Mouse (Mus musculus) midbrain, postnatal 0 days (tissue): Measurements from ENCODE around the gene Exoc3l. TPM values are rescaled to one million over a fixed set of nuclear protein-coding genes. Genes with fewer than 3 reads are reported as not detected.

Source experiments
- ATAC-seq: fragments of 200-750 bp; cut with Nextera tagmentation; 2 replicates; pipeline ENCODE4 v1.8.0; 2017; ENCODE audit warnings: moderate number of reproducible peaks, mild to moderate bottlenecking, moderate TSS enrichment, moderate library complexity; ENCODE audit not compliant: low FRiP score
- DNase-seq: peaks from one replicate; pipeline ENCODE4 v3.0.0-alpha.2; 2015; ENCODE audit warnings: low spot score
- H3K27ac ChIP-seq: fragments of 300-500 bp; sonication (generic); 2 replicates; pipeline ENCODE4 v1.5.1; 2014; ENCODE audit warnings: low read depth, mild to moderate bottlenecking, low read length, mixed read lengths
- H3K27me3 ChIP-seq: fragments of 300-500 bp; sonication (generic); 2 replicates; pipeline ENCODE4 v1.6.1; 2014; ENCODE audit warnings: low read length, control low read depth, mixed read lengths; ENCODE audit not compliant: insufficient read depth
- H3K36me3 ChIP-seq: fragments of 300-500 bp; sonication (generic); 2 replicates; pipeline ENCODE4 v1.6.1; 2014; ENCODE audit warnings: low read length, control low read depth, mixed read lengths; ENCODE audit not compliant: insufficient read depth
- H3K4me1 ChIP-seq: fragments of 300-500 bp; sonication (generic); 2 replicates; pipeline ENCODE4 v1.6.1; 2014; ENCODE audit warnings: mild to moderate bottlenecking, control low read depth, antibody characterized with exemption, low read length, mixed read lengths; ENCODE audit not compliant: insufficient read depth
- H3K4me2 ChIP-seq: fragments of 300-500 bp; sonication (generic); 2 replicates; pipeline ENCODE4 v1.6.1; 2014; ENCODE audit warnings: low read depth, mild to moderate bottlenecking, low read length, mixed read lengths; ENCODE audit not compliant: poor library complexity, severe bottlenecking
- H3K4me3 ChIP-seq: fragments of 300-500 bp; sonication (generic); 2 replicates; pipeline ENCODE4 v1.5.1; 2014; ENCODE audit warnings: low read depth, mild to moderate bottlenecking, low read length, moderate library complexity
- H3K9ac ChIP-seq: fragments of 300-500 bp; sonication (generic); replicated peaks from 2 replicates; pipeline ENCODE4 v1.6.1; 2014; ENCODE audit warnings: mild to moderate bottlenecking, low read length, moderate library complexity, mixed read lengths; ENCODE audit not compliant: poor library complexity, severe bottlenecking
- H3K9me3 ChIP-seq: fragments of 300-500 bp; sonication (generic); 2 replicates; pipeline ENCODE4 v1.6.1; 2016; ENCODE audit warnings: low read length, control low read depth
- CTCF ChIP-seq: IDR thresholded peaks from 2 replicates; pipeline ENCODE4 v1.5.1; 2016; ENCODE audit warnings: antibody characterized with exemption, mild to moderate bottlenecking
- WGBS: fragments of 180-500 bp; shearing (Covaris S2); extraction: QIAGEN DNeasy Blood & Tissue Kit; methylation state at CpG from one replicate; pipeline ENCODE4 v1.1.7; 2014; 5-methylcytosine and 5-hydroxymethylcytosine counted together
- polyA plus RNA-seq: library from polyadenylated mRNA; unstranded; fragments of >200 nt; fragmentation: Nextera tagmentation; extraction: Ambion mirVana; gene quantifications from 2 replicates; pipeline ENCODE4 v1.2.1, GENCODE M21; 2015
- total RNA-seq: library from RNA; depleted of rRNA; stranded (reverse); fragments of >200 nt; gene quantifications from 2 replicates; pipeline ENCODE4 v1.2.3, GENCODE M21; 2014; rRNA removed

Exoc3l gene
- 2.0 and 5.1 TPM in 2 replicates for total RNA-seq
- 6.8 and 6.9 TPM in 2 replicates for polyA plus RNA-seq

GRCm38 (mm10) chr8:105295895-105296573 lies at the start of gene Exoc3l:
Exoc3l (minus strand) TSS chr8:105296101.
- TF ChIP-seq CTCF = no peak
- DNase-seq = no peak
- no peak for ATAC-seq
- Histone ChIP-seq H3K4me1 (peaks cover 9% of the 10 kb centered on the region; the same call in 1 of the 2 replicates), H3K36me3 (peaks cover 12% of the 10 kb centered on the region), H3K9me3 (no peaks in the 10 kb centered on the region), H3K27me3 (no peaks in the 10 kb centered on the region), H3K4me3 (no peak within 1 kb of the TSS), H3K27ac (no peak within 1 kb of the TSS), H3K9ac (no peak within 1 kb of the TSS), H3K4me2 (peak within 1 kb of the TSS; percentile 96; the same call in 1 of the 2 replicates)
- WGBS = 53% methylated on average over 11 of the region's 11 CpGs

GRCm38 (mm10) chr8:105345061-105345975 lies 49.4 kb upstream of the Exoc3l start:
- WGBS = 79% methylated on average over 7 of the region's 7 CpGs
- ATAC-seq = no peak
- Histone ChIP-seq H3K9ac (no peak overlapping the region), H3K4me3 (no peak overlapping the region), H3K4me1 (0 out of 2 replicates have a peak, but pooled peaks cover 2% of the 10 kb centered on the region), H3K27ac (no peak overlapping the region), H3K27me3 (no peaks in the 10 kb centered on the region), H3K36me3 (no peaks in the 10 kb centered on the region), H3K4me2 (no peak overlapping the region), H3K9me3 (no peaks in the 10 kb centered on the region)
- no peak for TF ChIP-seq CTCF
- DNase-seq = no peak

- H3K4me2 ChIP-seq = no peak overlapping the region
- no peaks in the 10 kb centered on the region for H3K9me3 ChIP-seq
- H3K4me1 ChIP-seq = 0 out of 2 replicates have a peak, but pooled peaks cover 2% of the 10 kb centered on the region
- 73% methylated on average over 8 of the region's 8 CpGs for WGBS
- H3K27ac ChIP-seq = no peak overlapping the region
- H3K4me3 ChIP-seq = no peak overlapping the region
- no peaks in the 10 kb centered on the region for H3K27me3 ChIP-seq
- no peak for ATAC-seq
- H3K36me3 ChIP-seq = no peaks in the 10 kb centered on the region
- no peak for DNase-seq
- TF ChIP-seq CTCF = no peak
- H3K9ac ChIP-seq = no peak overlapping the region
Measured at GRCm38 (mm10) chr8:105343791-105344574, 48.1 kb upstream of the Exoc3l start.

GRCm38 (mm10) chr8:105342768-105343167 lies 46.9 kb upstream of the Exoc3l start:
- Histone ChIP-seq H3K27me3 (no peaks in the 10 kb centered on the region), H3K9ac (no peak overlapping the region), H3K9me3 (no peaks in the 10 kb centered on the region), H3K4me2 (no peak overlapping the region), H3K4me3 (no peak overlapping the region), H3K4me1 (0 out of 2 replicates have a peak, but pooled peaks cover 2% of the 10 kb centered on the region), H3K27ac (no peak overlapping the region), H3K36me3 (no peaks in the 10 kb centered on the region)
- DNase-seq = no peak
- TF ChIP-seq CTCF = no peak
- ATAC-seq = no peak
- 85% methylated on average over 4 of the region's 4 CpGs for WGBS

GRCm38 (mm10) chr8:105341399-105341798 lies 45.5 kb upstream of the Exoc3l start:
- peak; percentile 61 for DNase-seq
- H3K27ac ChIP-seq = no peak overlapping the region
- 38% methylated on average over 8 of the region's 8 CpGs for WGBS

More at GRCm38 (mm10) chr8:105341399-105341798, 45.5 kb upstream of the Exoc3l start:
- Histone ChIP-seq H3K4me2 (no peak overlapping the region), H3K27me3 (no peaks in the 10 kb centered on the region), H3K4me3 (no peak overlapping the region), H3K36me3 (no peaks in the 10 kb centered on the region), H3K9me3 (no peaks in the 10 kb centered on the region), H3K4me1 (no peaks in the 10 kb centered on the region), H3K9ac (no peak overlapping the region)
- no peak for ATAC-seq
- no peak for TF ChIP-seq CTCF
